Mouse (Mus musculus) gastrocnemius, adult 2 months (tissue): ENCODE data around the gene Swap70. TPM values are rescaled to one million over a fixed set of nuclear protein-coding genes. Genes with fewer than 3 reads are reported as not detected.
A peak's percentile ranks its signal among the peaks of the same experiment; 100 is the strongest.

Experiments used
- DNase-seq: peaks from one replicate; pipeline ENCODE4 v3.0.0; 2022
- H3K27ac ChIP-seq: fragments of 200-600 bp; 2 replicates; pipeline ENCODE4 v1.8.1; 2022; ENCODE audit warnings: mild to moderate bottlenecking
- H3K4me3 ChIP-seq: fragments of 200-600 bp; 2 replicates; pipeline ENCODE4 v1.8.1; 2022; ENCODE audit warnings: mild to moderate bottlenecking, moderate library complexity
- CTCF ChIP-seq: fragments of 200-600 bp; IDR thresholded peaks from 2 replicates; pipeline ENCODE4 v1.8.1; 2022; ENCODE audit warnings: antibody characterized with exemption, mild to moderate bottlenecking, moderate library complexity
- intact Hi-C: fragments of 180-260 bp; cut with DNase I; formaldehyde crosslinking; loops from one replicate; pipeline ENCODE4 v1.15.1; 2025
- total RNA-seq, 2 experiments: library from RNA; stranded (reverse); gene quantifications; 2 replicates each; pipeline ENCODE4 v1.2.3; 2021

Gene Swap70
- total RNA-seq, 2 experiments from 2014 or later = 4.8 to 7.2 TPM

GRCm38 (mm10) chr7:110265796-110266195 lies 44.3 kb downstream of the Swap70 start:
- Histone ChIP-seq H3K27ac (no peak overlapping the region), H3K4me3 (no peak overlapping the region)
- intact Hi-C loops = loop anchor here (1.0 kb wide), 1 partner anchor 100 kb away; no protein-coding TSS in a partner anchor
- no peak for TF ChIP-seq CTCF
- peak; percentile 92 for DNase-seq

DNA sequence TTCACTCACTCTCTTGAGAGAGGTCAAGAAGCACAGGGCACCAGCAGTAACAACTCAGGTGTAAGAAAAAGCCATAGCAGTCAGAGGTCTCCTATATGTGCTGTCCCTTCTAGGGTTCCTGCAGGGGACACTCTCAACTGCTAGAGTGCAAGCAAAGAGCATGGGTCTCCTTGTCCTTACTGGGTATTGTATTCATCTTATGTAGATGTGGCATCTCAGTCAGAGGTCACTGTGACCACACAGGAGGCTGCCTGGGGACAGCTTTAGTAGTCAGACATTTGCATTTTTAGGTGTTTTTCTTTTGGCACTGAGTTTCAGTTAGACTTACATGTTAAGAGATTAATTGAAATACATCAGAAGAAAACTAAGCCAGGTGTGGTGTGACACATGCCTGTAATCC lies 45.5 kb downstream of the Swap70 start:
- no peak overlapping the region for H3K27ac ChIP-seq
- intact Hi-C loops = no loop called here
- H3K4me3 ChIP-seq = no peak overlapping the region
- DNase-seq = no peak
- no peak for TF ChIP-seq CTCF

DNA sequence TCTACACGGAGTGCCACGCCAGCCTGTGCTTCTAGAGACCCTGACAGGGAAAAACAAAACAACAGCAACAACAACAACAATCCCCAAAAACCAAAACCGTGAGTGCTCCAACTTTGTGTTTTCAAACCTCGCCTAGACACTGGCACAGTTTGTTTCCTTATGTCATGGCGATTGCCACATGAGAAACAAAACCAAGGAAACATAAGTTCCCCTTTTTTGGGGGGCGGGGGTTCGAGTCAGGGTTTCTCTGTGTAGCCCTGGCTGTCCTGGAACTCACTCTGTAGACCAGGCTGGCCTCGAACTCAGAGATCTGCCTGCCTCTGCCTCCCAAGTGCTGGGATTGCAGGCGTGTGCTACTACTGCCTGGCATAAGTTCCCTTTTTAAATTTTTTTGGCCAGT lies 46.5 kb downstream of the Swap70 start:
- DNase-seq = no peak
- Histone ChIP-seq H3K4me3 (no peak overlapping the region), H3K27ac (no peak overlapping the region)
- TF ChIP-seq CTCF = no peak
- intact Hi-C loops = no loop called here

DNA sequence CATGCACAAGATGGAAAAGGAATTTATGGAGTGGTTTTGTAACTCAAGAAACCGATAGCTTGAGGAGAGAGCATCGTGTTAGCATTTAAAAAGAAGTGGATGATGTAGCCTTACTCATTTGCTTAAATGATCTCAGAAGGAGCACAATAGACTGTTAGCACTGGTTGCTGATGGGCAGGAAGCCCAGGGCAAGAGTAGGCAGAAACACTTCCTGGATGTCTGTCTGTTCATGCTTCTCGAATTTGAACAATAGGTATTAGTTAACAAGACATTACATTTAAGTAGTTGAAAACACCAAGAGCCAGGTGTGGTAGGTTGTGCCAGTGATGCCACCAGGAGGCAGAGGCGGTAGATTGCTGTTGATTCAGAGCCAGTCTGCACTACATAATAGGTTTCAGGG lies 47.0 kb downstream of the Swap70 start:
- intact Hi-C loops = no loop called here
- H3K27ac ChIP-seq = no peak overlapping the region
- no peak for TF ChIP-seq CTCF
- no peak for DNase-seq
- no peak overlapping the region for H3K4me3 ChIP-seq

GRCm38 (mm10) chr7:110269777-110270176 lies 48.3 kb downstream of the Swap70 start:
- no peak for DNase-seq
- no peak overlapping the region for H3K4me3 ChIP-seq
- TF ChIP-seq CTCF = no peak
- no peak overlapping the region for H3K27ac ChIP-seq
- intact Hi-C loops = no loop called here

GRCm38 (mm10) chr7:110270455-110270854 lies 48.9 kb downstream of the Swap70 start:
- no peak for TF ChIP-seq CTCF
- DNase-seq = no peak
- Histone ChIP-seq H3K27ac (no peak overlapping the region), H3K4me3 (no peak overlapping the region)
- intact Hi-C loops = no loop called here

DNA sequence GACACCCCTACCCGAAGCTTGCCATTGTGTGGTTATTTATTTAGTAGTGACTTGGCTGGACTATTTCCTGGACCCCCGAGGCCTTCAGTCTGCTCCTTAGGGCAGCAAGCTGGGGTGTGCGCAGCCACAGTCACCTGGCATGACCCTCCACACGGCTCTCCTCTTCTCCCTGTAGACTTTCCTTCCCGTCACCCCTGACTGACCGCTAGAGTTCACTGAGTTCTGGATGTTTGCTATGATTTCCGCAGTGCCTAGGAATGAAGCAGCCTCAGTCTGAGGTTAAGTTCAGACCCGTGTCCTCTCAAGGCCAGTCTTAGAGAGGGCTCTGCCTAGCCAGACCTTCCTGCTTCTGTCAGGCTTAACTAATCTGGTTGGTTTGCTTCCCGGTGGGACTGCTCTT lies 50.3 kb downstream of the Swap70 start:
- Histone ChIP-seq H3K27ac (peak overlapping the region; percentile 43; the same call in 1 of the 2 replicates), H3K4me3 (no peak overlapping the region)
- TF ChIP-seq CTCF = no peak
- intact Hi-C loops = no loop called here
- DNase-seq = no peak

DNA sequence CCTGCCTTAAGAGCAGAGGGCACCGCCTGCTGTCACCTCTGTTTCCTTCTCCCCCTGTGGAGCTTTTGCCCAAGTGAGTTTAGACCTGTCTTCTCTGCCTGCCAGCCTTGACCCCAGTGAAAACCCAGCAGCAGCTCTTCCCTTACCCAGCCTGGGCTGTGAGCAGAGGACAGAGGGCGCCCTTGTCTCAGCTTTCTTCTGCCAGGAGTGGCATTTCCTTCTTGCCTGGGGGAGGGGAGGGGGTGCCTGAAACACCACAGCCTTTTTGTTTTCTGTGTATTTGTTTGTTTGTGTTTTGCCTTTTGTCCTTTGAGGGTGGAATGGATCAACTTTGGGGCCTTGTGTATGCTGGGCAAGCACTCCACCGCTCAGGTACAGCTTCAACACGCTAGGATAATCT lies 50.9 kb downstream of the Swap70 start:
- Histone ChIP-seq H3K4me3 (no peak overlapping the region), H3K27ac (peak overlapping the region; percentile 43; the same call in 1 of the 2 replicates)
- peak; percentile 7; the same call in 1 of the 2 replicates for TF ChIP-seq CTCF
- DNase-seq = no peak
- intact Hi-C loops = no loop called here

GRCm38 (mm10) chr7:110277734-110278245 lies 56.3 kb downstream of the Swap70 start:
- no peak for DNase-seq
- no peak for TF ChIP-seq CTCF
- intact Hi-C loops = no loop called here
- no peak overlapping the region for H3K27ac ChIP-seq
- H3K4me3 ChIP-seq = no peak overlapping the region

DNA sequence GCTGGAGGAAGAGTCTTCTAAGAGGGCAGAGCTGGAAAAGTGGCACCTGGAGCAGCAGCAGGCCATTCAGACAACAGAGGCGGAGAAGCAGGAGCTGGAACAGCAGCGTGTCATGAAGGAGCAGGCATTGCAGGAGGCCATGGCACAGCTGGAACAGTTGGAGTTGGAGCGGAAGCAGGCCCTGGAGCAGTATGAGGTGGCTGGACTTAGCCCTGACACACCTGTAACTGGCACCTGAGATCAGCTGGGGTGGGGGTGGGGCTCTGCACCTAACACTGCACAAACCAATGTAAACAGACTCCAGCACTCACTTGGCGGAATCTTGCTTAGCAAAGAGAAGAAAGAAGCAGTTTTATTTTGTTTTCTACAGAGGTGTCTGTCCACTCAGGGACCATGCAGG lies 57.7 kb downstream of the Swap70 start:
- TF ChIP-seq CTCF = no peak
- intact Hi-C loops = no loop called here
- no peak for DNase-seq
- Histone ChIP-seq H3K4me3 (no peak overlapping the region), H3K27ac (no peak overlapping the region)

- intact Hi-C loops = no loop called here
- Histone ChIP-seq H3K27ac (no peak overlapping the region), H3K4me3 (no peak overlapping the region)
- DNase-seq = no peak
- no peak for TF ChIP-seq CTCF
Measured at GRCm38 (mm10) chr7:110281435-110282256, 60.1 kb downstream of the Swap70 start.

DNA sequence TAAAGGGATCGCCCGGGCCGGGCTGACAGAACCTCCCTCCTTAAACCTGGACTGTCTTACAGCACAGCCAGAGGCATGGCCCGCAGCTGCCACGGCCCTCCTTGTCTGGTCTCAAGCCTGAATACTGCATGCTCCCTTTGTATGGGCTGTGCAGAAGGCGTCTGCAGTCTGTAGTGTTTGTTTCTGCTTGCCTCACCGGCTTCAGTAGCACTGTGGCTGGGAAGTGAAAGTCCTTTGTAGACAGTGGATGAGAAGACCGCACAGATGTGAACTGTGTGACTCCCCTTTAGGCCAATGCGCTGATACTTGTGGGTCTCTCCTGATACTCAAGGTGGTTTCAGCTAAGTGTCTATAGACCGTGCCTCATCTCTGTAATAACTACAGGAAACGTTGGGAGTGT lies 61.3 kb downstream of the Swap70 start:
- intact Hi-C loops = no loop called here
- Histone ChIP-seq H3K4me3 (no peak overlapping the region), H3K27ac (no peak overlapping the region)
- TF ChIP-seq CTCF = no peak
- DNase-seq = no peak

DNA sequence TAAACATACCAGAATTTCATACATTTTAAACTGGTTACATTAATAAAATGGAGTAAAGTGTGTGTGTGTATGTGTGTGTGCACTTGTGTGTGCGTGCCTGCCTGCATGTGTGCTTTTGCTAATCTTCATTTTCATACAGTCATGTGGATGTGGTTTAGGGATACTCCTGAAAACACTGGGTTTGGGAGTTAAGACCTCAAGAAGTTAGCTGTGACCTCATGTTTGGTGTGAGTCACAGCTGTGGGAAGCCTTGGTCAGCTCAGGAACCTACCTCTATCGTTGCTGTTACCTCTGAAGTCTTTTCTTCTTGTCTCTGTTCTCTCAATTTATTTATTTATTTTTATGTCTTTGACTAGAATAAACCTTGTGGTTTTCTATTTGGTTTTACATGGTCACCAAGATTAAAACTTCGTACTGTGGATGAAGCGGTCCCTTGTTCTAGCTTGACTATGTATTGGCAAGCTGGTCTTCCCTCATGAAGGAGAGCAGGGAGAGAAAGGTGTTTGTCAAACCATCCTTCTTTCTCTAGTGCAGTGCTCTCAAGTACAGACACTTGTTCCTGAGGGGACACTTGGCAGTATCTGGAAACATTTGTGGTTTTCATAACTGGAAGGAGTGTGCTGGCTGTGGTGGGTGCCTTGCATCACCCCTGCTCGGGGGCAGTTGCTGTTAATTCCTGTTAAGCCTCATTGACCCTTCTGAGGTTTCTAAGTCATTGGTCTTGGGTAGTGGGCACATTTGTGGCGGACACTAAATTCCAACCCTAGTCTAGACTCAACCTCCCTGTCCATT lies 62.2 kb downstream of the Swap70 start:
- DNase-seq = no peak
- intact Hi-C loops = no loop called here
- TF ChIP-seq CTCF = no peak
- Histone ChIP-seq H3K4me3 (no peak overlapping the region), H3K27ac (no peak overlapping the region)
